Mouse (Mus musculus) midbrain, embryonic 11.5 days (tissue): ENCODE data around the gene Exph5. TPM values are rescaled to one million over a fixed set of nuclear protein-coding genes. Genes with fewer than 3 reads are reported as not detected.

Experiments used
- ATAC-seq: fragments of 200-750 bp; cut with Nextera tagmentation; 2 replicates; pipeline ENCODE4 v1.8.0; 2017; ENCODE audit warnings: moderate TSS enrichment, moderate library complexity; ENCODE audit not compliant: low FRiP score
- DNase-seq: peaks from one replicate; pipeline ENCODE4 v3.0.0; 2015; ENCODE audit warnings: low spot score; ENCODE audit errors: missing footprints
- H3K27ac ChIP-seq: fragments of 300-500 bp; sonication (generic); 2 replicates; pipeline ENCODE4 v1.5.1; 2014; ENCODE audit warnings: low read depth, low read length
- H3K27me3 ChIP-seq: fragments of 300-500 bp; sonication (generic); 2 replicates; pipeline ENCODE4 v1.6.1; 2014; ENCODE audit warnings: mild to moderate bottlenecking, low read length, moderate library complexity, mixed read lengths; ENCODE audit not compliant: control insufficient read depth, insufficient read depth
- H3K36me3 ChIP-seq: fragments of 300-500 bp; sonication (generic); 2 replicates; pipeline ENCODE4 v1.6.1; 2014; ENCODE audit warnings: mild to moderate bottlenecking, low read length, moderate library complexity, mixed read lengths; ENCODE audit not compliant: control insufficient read depth, insufficient read depth
- H3K4me1 ChIP-seq: fragments of 300-500 bp; sonication (generic); 2 replicates; pipeline ENCODE4 v1.6.1; 2014; ENCODE audit warnings: low read length; ENCODE audit not compliant: control insufficient read depth, insufficient read depth
- H3K4me2 ChIP-seq: fragments of 300-500 bp; sonication (generic); 2 replicates; pipeline ENCODE4 v1.6.1; 2014; ENCODE audit warnings: mild to moderate bottlenecking, moderate library complexity
- H3K4me3 ChIP-seq: fragments of 300-500 bp; sonication (generic); 2 replicates; pipeline ENCODE4 v1.5.1; 2014; ENCODE audit warnings: low read depth, low read length
- H3K9ac ChIP-seq: fragments of 300-500 bp; sonication (generic); 2 replicates; pipeline ENCODE4 v1.6.1; 2014; ENCODE audit warnings: low read length
- H3K9me3 ChIP-seq: fragments of 300-500 bp; sonication (generic); 2 replicates; pipeline ENCODE4 v1.6.1; 2016; ENCODE audit warnings: low read length; ENCODE audit not compliant: control insufficient read depth
- WGBS: fragments of 180-500 bp; shearing (Covaris S2); extraction: QIAGEN DNeasy Blood & Tissue Kit; methylation state at CpG from one replicate; pipeline ENCODE4 v1.1.7; 2014; 5-methylcytosine and 5-hydroxymethylcytosine counted together
- polyA plus RNA-seq: library from polyadenylated mRNA; unstranded; fragments of >200 nt; fragmentation: Nextera tagmentation; extraction: Ambion mirVana; gene quantifications from 2 replicates; pipeline ENCODE4 v1.2.1, GENCODE M21; 2014

Gene Exph5
- polyA plus RNA-seq, 1 experiment from 2014 or later = 0.70 TPM

DNA sequence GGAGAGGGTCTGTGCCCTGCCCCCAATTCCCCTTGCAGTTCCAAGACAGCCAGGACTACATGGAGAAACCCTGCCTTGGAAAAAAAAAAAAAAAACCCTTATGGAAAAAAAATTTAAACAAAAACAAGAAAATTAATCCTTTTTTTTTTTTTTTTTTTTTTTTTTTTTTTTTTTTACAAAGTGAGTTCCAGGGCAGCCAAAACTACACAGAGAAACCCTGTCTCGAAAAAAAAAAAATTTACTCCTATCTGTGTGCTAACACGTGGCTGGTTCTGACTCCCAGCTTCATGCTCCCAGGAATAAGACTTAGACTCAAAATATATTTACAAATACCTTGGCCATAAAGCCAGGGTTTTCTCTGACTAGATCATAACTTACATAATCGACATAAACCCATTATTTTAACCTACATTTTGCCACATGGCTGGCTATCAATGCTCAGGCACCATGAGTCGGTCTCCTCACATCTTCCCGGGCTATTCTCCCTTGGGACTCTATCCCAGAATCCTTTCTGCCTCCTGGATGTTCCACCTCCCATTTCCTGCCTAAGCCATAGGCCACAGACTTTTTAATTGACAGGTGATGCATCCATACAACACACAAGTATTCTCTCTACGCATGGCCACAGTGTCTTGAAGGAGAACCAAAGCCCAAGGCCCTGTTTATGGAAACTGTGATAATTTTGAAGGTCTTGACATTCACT lies 102.7 kb downstream of the Exph5 start:
- H3K27ac ChIP-seq = no peak overlapping the region; the same call in 1 of the 2 replicates

DNA sequence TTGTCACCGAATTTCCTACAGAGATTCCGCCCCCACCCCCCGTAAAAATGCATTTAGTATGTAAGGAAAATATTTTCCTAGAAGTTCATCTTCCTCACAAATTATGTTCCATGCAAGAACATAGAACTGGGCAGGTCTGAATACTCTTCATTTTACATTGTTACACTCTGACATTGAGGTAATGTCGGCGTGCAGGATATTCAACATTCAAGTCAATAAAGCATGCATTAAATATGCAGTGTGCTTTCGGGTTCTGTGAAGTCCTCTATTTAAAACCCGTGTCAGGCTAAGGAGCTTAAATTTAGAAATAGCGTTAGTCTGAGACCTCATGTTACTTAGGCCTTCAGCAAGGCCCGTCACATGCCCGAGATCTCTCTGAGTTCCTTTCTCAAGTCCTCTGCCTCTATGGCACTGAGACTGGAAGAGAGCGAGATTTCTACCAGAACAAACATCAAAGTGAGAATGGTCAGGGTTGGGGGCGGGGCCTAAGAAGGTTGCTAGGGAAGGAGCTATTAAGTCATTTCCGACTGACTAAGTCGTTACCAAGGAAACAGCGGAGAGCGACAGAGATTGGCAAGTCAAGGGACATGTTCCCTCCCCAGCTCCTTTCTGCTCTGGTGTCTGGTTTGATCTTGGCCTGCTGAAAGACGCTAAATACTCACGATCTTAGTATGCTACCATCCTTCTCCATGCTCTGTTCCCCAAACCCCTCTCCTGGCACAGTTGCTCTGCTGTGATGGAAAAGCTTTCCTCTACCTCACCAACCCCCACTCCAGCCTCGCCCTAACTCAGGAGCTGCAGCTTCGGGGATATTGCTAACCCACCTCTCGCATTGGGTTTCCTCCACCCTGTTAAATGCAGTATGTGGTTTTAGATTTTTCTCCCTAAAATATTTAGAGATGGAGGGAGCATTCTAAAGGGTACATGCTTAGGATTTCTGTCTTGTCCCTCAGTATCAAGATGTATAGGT lies 103.6 kb downstream of the Exph5 start:
- Histone ChIP-seq H3K9me3 (no peaks in the 10 kb centered on the region), H3K27ac (peak overlapping the region; percentile 71), H3K4me1 (peaks cover 6% of the 10 kb centered on the region; the same call in 1 of the 2 replicates), H3K4me3 (peak overlapping the region; percentile 33), H3K9ac (peak overlapping the region; percentile 61), H3K36me3 (no peaks in the 10 kb centered on the region), H3K27me3 (no peaks in the 10 kb centered on the region), H3K4me2 (peak overlapping the region; percentile 54)
- DNase-seq = peak; percentile 98
- WGBS = 23% methylated on average over 21 of the region's 21 CpGs
- peak; percentile 94 for ATAC-seq

More for the DNA sequence above, 102.7 kb downstream of the Exph5 start:
- H3K9ac ChIP-seq = no peak overlapping the region
- no peaks in the 10 kb centered on the region for H3K9me3 ChIP-seq
- DNase-seq = peak; percentile 83
- no peaks in the 10 kb centered on the region for H3K36me3 ChIP-seq
- no peak overlapping the region for H3K4me3 ChIP-seq
- H3K4me1 ChIP-seq = peaks cover 6% of the 10 kb centered on the region; the same call in 1 of the 2 replicates
- peak; percentile 42; the same call in 1 of the 2 replicates for ATAC-seq
- 79% methylated on average over 6 of the region's 6 CpGs for WGBS
- H3K27me3 ChIP-seq = no peaks in the 10 kb centered on the region
- no peak overlapping the region for H3K4me2 ChIP-seq

DNA sequence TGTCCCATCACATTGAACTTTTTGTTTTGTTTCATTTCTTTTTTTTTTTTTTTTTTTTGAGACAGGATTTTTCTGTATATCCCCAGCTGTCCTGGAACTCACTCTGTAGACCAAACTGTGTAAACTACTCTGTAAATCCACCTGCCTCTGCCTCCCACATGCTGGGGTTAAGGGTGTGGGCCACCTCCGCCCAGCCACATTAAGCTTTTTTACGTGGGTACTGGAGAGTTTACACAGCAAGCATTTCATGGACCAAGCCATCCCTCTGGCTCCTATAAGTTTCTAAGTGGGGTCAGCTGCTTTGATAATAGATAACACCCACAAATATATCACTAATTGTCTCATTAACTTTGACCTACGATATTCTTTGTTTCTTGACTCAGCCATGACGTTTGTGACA lies 107.1 kb downstream of the Exph5 start:
- no peak overlapping the region for H3K27ac ChIP-seq
- no peak for ATAC-seq
- 93% methylated on average over 4 of the region's 4 CpGs for WGBS
- no peak overlapping the region for H3K9ac ChIP-seq
- no peaks in the 10 kb centered on the region for H3K27me3 ChIP-seq
- H3K4me3 ChIP-seq = no peak overlapping the region
- H3K36me3 ChIP-seq = no peaks in the 10 kb centered on the region
- no peak overlapping the region for H3K4me2 ChIP-seq
- no peaks in the 10 kb centered on the region for H3K9me3 ChIP-seq
- peaks cover 6% of the 10 kb centered on the region; the same call in 1 of the 2 replicates for H3K4me1 ChIP-seq
- DNase-seq = no peak

DNA sequence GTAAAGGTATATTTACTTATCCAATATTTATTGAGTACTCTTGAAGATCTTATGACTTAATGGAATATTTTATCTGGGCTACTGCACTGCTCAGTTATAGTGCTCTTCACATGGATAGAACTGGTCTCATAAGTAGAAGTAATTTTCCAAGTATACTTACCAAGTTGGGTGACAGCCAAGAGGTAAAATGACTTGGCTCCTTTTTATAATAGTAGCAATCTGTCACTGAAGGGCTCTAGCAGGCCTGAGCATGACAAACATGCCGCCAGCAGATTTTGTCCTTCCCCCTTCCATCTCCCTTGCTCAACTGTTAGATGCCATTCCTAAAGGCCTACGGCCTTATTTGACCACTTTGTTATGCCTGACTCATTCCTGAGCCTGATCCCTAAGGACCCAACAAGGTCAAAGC lies 107.5 kb downstream of the Exph5 start:
- WGBS = 94% methylated on average over 2 of the region's 2 CpGs
- no peak overlapping the region for H3K9ac ChIP-seq
- peaks cover 6% of the 10 kb centered on the region; the same call in 1 of the 2 replicates for H3K4me1 ChIP-seq
- no peaks in the 10 kb centered on the region for H3K27me3 ChIP-seq
- no peak overlapping the region for H3K4me2 ChIP-seq
- ATAC-seq (no peak), DNase-seq (no peak)
- H3K9me3 ChIP-seq = no peaks in the 10 kb centered on the region
- no peak overlapping the region for H3K4me3 ChIP-seq
- no peaks in the 10 kb centered on the region for H3K36me3 ChIP-seq
- no peak overlapping the region for H3K27ac ChIP-seq

DNA sequence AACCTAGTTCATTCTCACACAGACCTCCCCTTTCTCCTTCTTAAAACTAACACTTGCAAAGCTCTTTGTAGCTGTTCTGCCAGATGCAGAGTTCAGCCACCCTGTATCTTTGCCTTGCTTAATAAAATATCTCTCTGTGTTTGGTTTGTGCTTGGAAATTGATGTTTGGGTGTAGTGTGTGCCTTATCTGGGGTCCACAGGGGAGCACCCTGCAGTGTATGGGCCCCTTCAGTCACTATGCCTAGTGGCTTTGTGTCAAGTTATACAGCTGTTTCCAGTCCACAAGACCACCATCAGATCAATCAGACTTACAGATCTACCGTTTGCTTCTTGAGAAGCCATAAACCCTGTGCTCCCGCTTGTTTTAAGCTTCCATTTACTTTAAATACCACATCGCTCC lies 108.0 kb downstream of the Exph5 start:
- no peaks in the 10 kb centered on the region for H3K36me3 ChIP-seq
- H3K27me3 ChIP-seq = no peaks in the 10 kb centered on the region
- H3K9me3 ChIP-seq = no peaks in the 10 kb centered on the region
- H3K27ac ChIP-seq = no peak overlapping the region
- DNase-seq (no peak), ATAC-seq (no peak)
- 89% methylated on average over 3 of the region's 3 CpGs for WGBS
- peaks cover 6% of the 10 kb centered on the region; the same call in 1 of the 2 replicates for H3K4me1 ChIP-seq
- H3K4me2 ChIP-seq = no peak overlapping the region
- H3K4me3 ChIP-seq = no peak overlapping the region
- H3K9ac ChIP-seq = no peak overlapping the region

DNA sequence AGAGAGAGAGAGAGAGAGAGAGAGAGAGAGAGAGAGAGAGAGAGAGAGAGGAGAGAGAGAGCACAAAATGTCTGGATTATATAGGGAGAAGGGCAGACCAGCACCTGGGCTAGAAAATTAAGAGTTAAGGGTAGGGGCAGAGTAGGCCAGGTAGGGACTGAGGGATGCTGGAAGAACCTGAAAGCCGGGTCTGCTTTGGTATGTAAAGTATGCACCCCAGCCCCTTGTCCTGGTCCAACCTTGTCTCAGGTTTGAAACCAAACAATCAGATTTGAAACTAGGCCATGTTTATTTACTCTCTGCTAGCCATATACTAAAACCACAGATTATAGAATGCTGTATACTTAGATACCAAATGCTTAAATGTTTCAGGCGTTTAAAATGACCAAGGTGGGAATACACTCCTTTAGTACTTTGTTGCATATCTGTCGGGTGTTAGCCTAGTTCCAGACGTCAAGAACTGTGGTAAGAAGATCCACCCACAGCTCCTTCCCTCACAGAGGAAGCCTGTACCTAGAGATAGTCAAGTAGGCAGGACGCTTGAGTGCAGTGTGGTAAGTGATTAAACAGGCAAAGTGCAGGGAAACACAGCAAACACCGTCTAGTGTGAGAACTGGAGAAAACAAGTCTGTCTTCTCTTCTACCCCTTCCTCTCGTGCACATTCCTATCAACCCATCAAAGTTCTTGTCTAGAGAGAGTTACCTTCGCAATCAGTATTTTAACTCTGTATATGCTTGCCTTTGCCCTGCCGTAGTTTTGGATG lies 120.8 kb downstream of the Exph5 start:
- no peak overlapping the region for H3K27ac ChIP-seq
- 84% methylated on average over 9 of the region's 9 CpGs for WGBS
- H3K36me3 ChIP-seq = no peaks in the 10 kb centered on the region
- no peak overlapping the region for H3K4me2 ChIP-seq
- no peak overlapping the region for H3K4me3 ChIP-seq
- ATAC-seq (no peak), DNase-seq (no peak)
- H3K9ac ChIP-seq = no peak overlapping the region
- no peaks in the 10 kb centered on the region for H3K4me1 ChIP-seq
- no peaks in the 10 kb centered on the region for H3K27me3 ChIP-seq
- H3K9me3 ChIP-seq = no peaks in the 10 kb centered on the region

DNA sequence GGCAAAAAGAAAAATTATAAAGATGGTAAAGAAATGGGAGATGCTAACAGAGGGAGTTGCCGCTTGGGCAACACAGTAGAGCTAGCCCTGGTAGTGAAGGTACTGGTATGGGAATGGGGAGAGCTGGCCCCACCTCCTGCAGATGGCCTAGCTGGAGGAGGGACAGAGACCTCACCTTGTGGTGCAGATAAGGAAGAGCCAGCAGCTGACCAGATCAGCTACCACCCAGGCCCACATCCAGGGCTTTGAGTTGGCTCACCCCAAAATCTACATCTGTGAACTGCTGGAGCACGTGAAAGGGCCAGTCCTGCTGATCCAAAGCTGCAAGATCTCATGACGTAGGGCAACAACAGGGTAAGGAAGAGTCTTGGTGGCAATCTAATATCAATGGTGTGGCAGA lies 125.3 kb downstream of the Exph5 start:
- WGBS = 90% methylated on average over 3 of the region's 3 CpGs

More for the DNA sequence above, 125.3 kb downstream of the Exph5 start:
- DNase-seq (no peak), ATAC-seq (no peak)
- Histone ChIP-seq H3K27ac (no peak overlapping the region), H3K9me3 (no peaks in the 10 kb centered on the region), H3K36me3 (no peaks in the 10 kb centered on the region), H3K9ac (no peak overlapping the region), H3K4me2 (no peak overlapping the region), H3K4me3 (no peak overlapping the region), H3K27me3 (no peaks in the 10 kb centered on the region), H3K4me1 (no peaks in the 10 kb centered on the region)
